Mouse (Mus musculus): ENCODE measurements at regions not wholly inside any gene's neighbourhood (a gene's known extent, or its start where the extent isn't known, plus 50 kb on each side); places are given as distances from the start of the nearest gene placed in this dataset.

DNA sequence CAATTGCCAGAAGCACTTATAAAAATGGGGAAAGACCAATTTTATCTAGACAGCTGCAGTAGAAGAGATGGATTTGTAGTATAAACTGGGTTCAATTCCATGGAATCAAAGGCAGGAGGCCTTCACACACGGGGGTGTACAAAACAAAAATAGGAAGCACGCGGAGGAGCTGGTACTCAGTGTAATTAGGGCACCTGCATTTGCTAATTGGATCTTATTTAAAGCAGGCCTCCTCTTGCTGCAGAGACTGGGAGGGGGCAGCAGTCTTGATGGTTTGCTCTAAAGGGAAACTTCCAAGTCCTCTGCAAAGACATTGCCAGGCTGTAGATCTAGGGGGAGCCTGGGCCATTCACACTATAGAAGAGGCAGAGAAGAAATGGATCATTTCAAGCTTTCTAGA, 268.2 kb upstream of the Tmem132c start:
- no peak for DNase-seq

- DNase-seq = no peak
These were observed 267.0 kb upstream of the Tmem132c start for GRCm38 (mm10) chr5:126974565-126974964.

DNA sequence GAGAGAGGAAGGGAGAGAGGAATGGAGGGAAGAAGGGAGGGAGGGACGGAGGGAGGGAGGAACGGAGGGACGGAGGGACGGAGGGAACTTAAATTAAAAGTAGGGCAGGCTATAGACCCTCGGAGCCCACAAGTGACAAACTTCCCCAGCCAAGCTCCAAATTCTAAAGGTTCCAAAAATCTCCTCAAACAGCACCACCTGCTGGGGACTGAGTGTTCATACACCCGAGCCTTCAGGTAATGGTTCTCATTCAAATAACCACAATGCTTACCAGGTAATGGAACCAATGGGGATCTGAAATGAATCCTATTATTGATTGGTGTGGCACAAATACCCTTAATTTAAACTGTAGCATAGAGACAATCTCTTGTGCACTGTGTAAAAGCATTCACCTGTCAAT, 246.0 kb upstream of the Tmem132c start:
- no peak for DNase-seq

- no peak for DNase-seq
These were observed 227.4 kb upstream of the Tmem132c start for GRCm38 (mm10) chr5:127014166-127014565.

- no peak for DNase-seq
These were observed 225.0 kb upstream of the Tmem132c start for GRCm38 (mm10) chr5:127016467-127017060.

DNA sequence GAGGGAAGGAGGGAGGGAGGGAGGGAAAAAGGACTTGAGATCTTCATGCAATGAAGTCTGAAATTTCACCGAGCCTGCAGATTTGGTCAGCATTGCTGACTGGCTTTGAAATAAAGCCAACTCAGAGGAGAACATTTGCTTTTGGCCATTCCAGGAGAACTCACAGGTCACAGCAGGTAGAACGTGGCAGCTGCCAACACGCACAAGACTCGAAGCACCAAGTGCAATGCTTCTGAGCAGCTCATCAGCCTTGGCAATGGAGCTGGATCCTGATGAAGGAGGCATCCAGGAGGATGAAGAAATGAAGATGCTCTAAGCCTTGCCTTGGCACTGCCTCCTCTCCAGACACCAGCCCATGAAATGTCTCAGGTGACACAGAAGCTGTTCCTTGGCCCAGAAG, 223.6 kb upstream of the Tmem132c start:
- DNase-seq = no peak

DNA sequence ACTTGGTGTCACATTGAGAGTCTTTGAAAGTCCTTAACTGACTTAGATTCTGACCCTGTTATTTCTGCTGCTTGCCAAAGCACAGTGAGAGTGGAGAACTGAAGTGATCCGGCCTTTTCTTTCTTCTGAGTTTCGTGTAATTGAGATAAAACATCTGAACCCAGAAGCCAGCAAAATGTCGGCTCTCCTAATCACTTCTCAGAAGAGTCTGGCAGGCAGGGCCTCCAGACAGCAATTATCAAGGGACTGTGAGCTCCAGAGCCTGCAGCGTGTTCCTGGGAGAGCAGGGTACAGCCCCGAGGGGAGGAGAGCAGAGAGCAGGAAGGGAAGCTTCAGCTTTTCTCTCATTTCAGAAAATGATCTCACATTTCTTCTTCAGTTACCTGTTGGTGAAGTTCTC, 205.1 kb upstream of the Tmem132c start:
- DNase-seq = no peak

DNA sequence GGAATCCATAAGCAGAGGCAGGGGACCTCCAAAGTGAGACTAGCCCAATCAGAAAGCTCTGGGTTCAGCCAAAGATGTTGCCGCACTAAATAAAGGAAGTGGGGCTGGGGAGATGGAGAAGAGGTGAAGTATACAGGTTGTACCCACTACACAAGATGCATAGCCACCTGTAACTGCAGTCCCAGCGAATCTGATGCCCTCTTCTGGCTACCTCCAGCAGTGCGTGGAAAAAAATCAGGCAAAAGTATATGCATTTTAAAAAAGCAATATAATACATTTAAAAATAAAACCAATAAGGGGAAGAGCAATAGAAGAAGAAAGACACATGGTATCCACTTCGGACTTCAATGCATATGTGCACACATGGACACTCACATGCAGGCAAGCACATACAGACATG, 183.8 kb upstream of the Tmem132c start:
- no peak for DNase-seq

DNA sequence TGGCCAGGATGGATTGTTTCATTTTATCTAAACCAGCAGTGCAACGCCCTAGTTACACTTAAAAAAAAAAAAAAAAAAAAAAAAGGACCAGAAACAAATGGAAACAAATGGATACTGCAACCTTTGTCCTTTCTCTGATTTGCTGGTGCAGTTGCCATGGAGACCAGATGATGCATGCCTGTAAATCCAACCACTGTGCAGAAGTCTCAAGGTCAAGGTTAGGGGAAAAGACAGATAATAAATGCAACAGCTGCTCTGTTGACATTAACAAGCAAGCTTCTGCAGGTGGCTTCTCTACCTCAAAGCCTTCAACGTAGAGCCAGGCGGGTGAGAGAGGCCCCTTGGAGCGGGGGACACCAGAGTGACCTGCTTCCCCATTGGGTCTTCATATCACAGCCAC, 167.3 kb upstream of the Tmem132c start:
- peak; percentile 9 for DNase-seq

All from adrenal gland, adult 8-10 months (tissue).